Mouse (Mus musculus) macrophage (primary cell): ENCODE data around the gene Rexo2. TPM values are rescaled to one million over a fixed set of nuclear protein-coding genes. Genes with fewer than 3 reads are reported as not detected.
A peak's percentile ranks its signal among the peaks of the same experiment; 100 is the strongest.
"Not testable (repeated sequence)": the region's sequence is repeated elsewhere in the genome, so short reads cannot be mapped to it uniquely, and the experiment has no call there.

Source experiments
- H3K27ac ChIP-seq: fragments of 350-480 bp; formaldehyde crosslinking; 2 replicates; pipeline ENCODE4 v1.9.0; 2021
- H3K36me3 ChIP-seq: fragments of 350-480 bp; formaldehyde crosslinking; 2 replicates; pipeline ENCODE4 v1.9.0; 2021; ENCODE audit errors: inconsistent target
- H3K4me3 ChIP-seq: fragments of 350-480 bp; formaldehyde crosslinking; 2 replicates; pipeline ENCODE4 v1.9.0; 2021; ENCODE audit errors: inconsistent target
- H3K79me2 ChIP-seq: fragments of 350-480 bp; formaldehyde crosslinking; 2 replicates; pipeline ENCODE4 v1.9.0; 2021; ENCODE audit errors: inconsistent target
- WGBS: methylation state at CpG from one replicate; pipeline ENCODE4 v1.1.7; 2026; ENCODE audit warnings: inconsistent platforms; ENCODE audit not compliant: missing documents; 5-methylcytosine and 5-hydroxymethylcytosine counted together
- polyA plus RNA-seq: library from polyadenylated mRNA; stranded (reverse); fragments of 250-400 nt; gene quantifications from 3 replicates; pipeline ENCODE4 v1.2.4, GENCODE M21; 2018; ENCODE audit warnings: inconsistent platforms

Rexo2 gene
- polyA plus RNA-seq, 1 experiment from 2014 or later, result 181 TPM

- Histone ChIP-seq H3K27ac (no peak overlapping the region), H3K36me3 (no peaks in the 10 kb centered on the region), H3K79me2 (peaks cover 17% of the 10 kb centered on the region; the same call in 1 of the 2 replicates), H3K4me3 (peak overlapping the region; percentile 26; the same call in 1 of the 2 replicates)
- 47% methylated on average over 20 of the region's 20 CpGs for WGBS
Observed at GRCm38 (mm10) chr9:48481214-48482134, 1.1 kb upstream of the Rexo2 start.

GRCm38 (mm10) chr9:48479838-48480410 lies 499 bp downstream of the Rexo2 start:
- peaks cover 3% of the 10 kb centered on the region for H3K36me3 ChIP-seq
- H3K4me3 ChIP-seq, result peak overlapping the region; percentile 83
- WGBS, result 7% methylated on average over 25 of the region's 25 CpGs
- H3K79me2 ChIP-seq, result peaks cover 17% of the 10 kb centered on the region; the same call in 1 of the 2 replicates
- H3K27ac ChIP-seq, result peak overlapping the region; percentile 34

- Histone ChIP-seq H3K27ac (no peak overlapping the region), H3K79me2 (peaks cover 17% of the 10 kb centered on the region; the same call in 1 of the 2 replicates), H3K4me3 (no peak overlapping the region), H3K36me3 (peaks cover 14% of the 10 kb centered on the region)
- 93% methylated on average over 4 of the region's 4 CpGs for WGBS
Observed at GRCm38 (mm10) chr9:48478808-48479207, 1.6 kb downstream of the Rexo2 start.

- H3K36me3 ChIP-seq, result peaks cover 24% of the 10 kb centered on the region
- H3K79me2 ChIP-seq, result peaks cover 17% of the 10 kb centered on the region; the same call in 1 of the 2 replicates
- H3K4me3 ChIP-seq, result no peak overlapping the region
- 89% methylated on average over 10 of the region's 10 CpGs for WGBS
- H3K27ac ChIP-seq, result no peak overlapping the region
Observed at GRCm38 (mm10) chr9:48476236-48477165, 3.9 kb downstream of the Rexo2 start.

- 90% methylated on average over 9 of the region's 9 CpGs for WGBS
- Histone ChIP-seq H3K79me2 (peaks cover 9% of the 10 kb centered on the region; the same call in 1 of the 2 replicates), H3K36me3 (peaks cover 27% of the 10 kb centered on the region), H3K4me3 (no peak overlapping the region), H3K27ac (no peak overlapping the region)
Observed at GRCm38 (mm10) chr9:48474367-48474766, 6.1 kb downstream of the Rexo2 start.

- H3K27ac ChIP-seq, result no peak overlapping the region
- H3K36me3 ChIP-seq, result peaks cover 32% of the 10 kb centered on the region
- whole genome bisulfite sequencing, result over 99% methylated on average over 12 of the region's 12 CpGs
- no peaks in the 10 kb centered on the region for H3K79me2 ChIP-seq
- no peak overlapping the region for H3K4me3 ChIP-seq
Observed at GRCm38 (mm10) chr9:48473131-48473530, 7.3 kb downstream of the Rexo2 start.

GRCm38 (mm10) chr9:48472441-48473025 lies 7.9 kb downstream of the Rexo2 start:
- 96% methylated on average over 15 of the region's 15 CpGs for WGBS
- no peak overlapping the region for H3K4me3 ChIP-seq
- H3K36me3 ChIP-seq, result peaks cover 38% of the 10 kb centered on the region
- H3K79me2 ChIP-seq, result no peaks in the 10 kb centered on the region
- H3K27ac ChIP-seq, result no peak overlapping the region

- H3K27ac ChIP-seq, H3K79me2 ChIP-seq, H3K4me3 ChIP-seq: not testable (repeated sequence)
- WGBS, result 96% methylated on average over 5 of the region's 5 CpGs
- peaks cover 22% of the 10 kb centered on the region for H3K36me3 ChIP-seq
Observed at GRCm38 (mm10) chr9:48467471-48467870, 13.0 kb downstream of the Rexo2 start.

GRCm38 (mm10) chr9:48466804-48467203 lies 13.6 kb downstream of the Rexo2 start:
- no peaks in the 10 kb centered on the region for H3K79me2 ChIP-seq
- no peak overlapping the region for H3K27ac ChIP-seq
- peaks cover 21% of the 10 kb centered on the region for H3K36me3 ChIP-seq
- WGBS, result 65% methylated on average over 3 of the region's 3 CpGs
- no peak overlapping the region for H3K4me3 ChIP-seq

- H3K4me3 ChIP-seq, result no peak overlapping the region
- H3K36me3 ChIP-seq, result peaks cover 15% of the 10 kb centered on the region; the same call in 1 of the 2 replicates
- WGBS, result 94% methylated on average over 3 of the region's 3 CpGs
- no peaks in the 10 kb centered on the region for H3K79me2 ChIP-seq
- H3K27ac ChIP-seq, result no peak overlapping the region
Observed at GRCm38 (mm10) chr9:48465671-48466070, 14.8 kb downstream of the Rexo2 start.

- Histone ChIP-seq H3K27ac (no peak overlapping the region), H3K36me3 (no peaks in the 10 kb centered on the region), H3K4me3 (no peak overlapping the region), H3K79me2 (no peaks in the 10 kb centered on the region)
- WGBS, result 36% methylated on average over 3 of the region's 3 CpGs
Observed at GRCm38 (mm10) chr9:48461545-48461944, 18.9 kb downstream of the Rexo2 start.

GRCm38 (mm10) chr9:48460720-48461119 lies 19.7 kb downstream of the Rexo2 start:
- Histone ChIP-seq H3K79me2 (no peaks in the 10 kb centered on the region), H3K27ac (no peak overlapping the region), H3K36me3 (no peaks in the 10 kb centered on the region), H3K4me3 (no peak overlapping the region)
- 95% methylated on average over 8 of the region's 8 CpGs for WGBS

GRCm38 (mm10) chr9:48459391-48459790 lies 21.0 kb downstream of the Rexo2 start:
- 95% methylated on average over 4 of the region's 5 CpGs for WGBS
- no peaks in the 10 kb centered on the region for H3K79me2 ChIP-seq

GRCm38 (mm10) chr9:48458879-48459278 lies 21.5 kb downstream of the Rexo2 start:
- H3K27ac ChIP-seq, result no peak overlapping the region
- no peaks in the 10 kb centered on the region for H3K36me3 ChIP-seq
- no peak overlapping the region for H3K4me3 ChIP-seq
- no peaks in the 10 kb centered on the region for H3K79me2 ChIP-seq
- WGBS, result 85% methylated on average over 3 of the region's 3 CpGs

More at GRCm38 (mm10) chr9:48459391-48459790, 21.0 kb downstream of the Rexo2 start:
- Histone ChIP-seq H3K27ac (no peak overlapping the region), H3K4me3 (no peak overlapping the region), H3K36me3 (no peaks in the 10 kb centered on the region)
